Mouse (Mus musculus) stomach, embryonic 14.5 days (tissue): ENCODE data around the gene Olfr178. TPM values are rescaled to one million over a fixed set of nuclear protein-coding genes. Genes with fewer than 3 reads are reported as not detected.

Source experiments
- ATAC-seq: fragments of 200-750 bp; cut with Nextera tagmentation; 2 replicates; pipeline ENCODE4 v1.8.0; 2017; ENCODE audit warnings: low read depth, moderate TSS enrichment; ENCODE audit not compliant: insufficient number of reproducible peaks, insufficient read depth, low FRiP score
- H3K27ac ChIP-seq: fragments of 300-500 bp; sonication (generic); 2 replicates; pipeline ENCODE4 v1.5.1; 2014; ENCODE audit warnings: mild to moderate bottlenecking, low read length, moderate library complexity, mixed read lengths
- H3K27me3 ChIP-seq: fragments of 300-500 bp; sonication (generic); 2 replicates; pipeline ENCODE4 v1.6.1; 2014; ENCODE audit warnings: low read length, control low read depth, mixed read lengths; ENCODE audit not compliant: control insufficient read depth, insufficient read depth
- H3K36me3 ChIP-seq: fragments of 300-500 bp; sonication (generic); 2 replicates; pipeline ENCODE4 v1.6.1; 2014; ENCODE audit warnings: mild to moderate bottlenecking, control low read depth, low read length, moderate library complexity, mixed read lengths; ENCODE audit not compliant: control insufficient read depth, insufficient read depth
- H3K4me1 ChIP-seq: fragments of 300-500 bp; sonication (generic); 2 replicates; pipeline ENCODE4 v1.6.1; 2014; ENCODE audit warnings: low read length, control low read depth, mixed read lengths; ENCODE audit not compliant: control insufficient read depth, insufficient read depth
- H3K4me2 ChIP-seq: fragments of 300-500 bp; sonication (generic); replicated peaks from 2 replicates; pipeline ENCODE4 v1.6.1; 2014; ENCODE audit warnings: low read depth, low read length, control low read depth
- H3K4me3 ChIP-seq: fragments of 300-500 bp; sonication (generic); 2 replicates; pipeline ENCODE4 v1.5.1; 2014; ENCODE audit warnings: low read depth, low read length, control low read depth
- H3K9ac ChIP-seq: fragments of 300-500 bp; sonication (generic); replicated peaks from 2 replicates; pipeline ENCODE4 v1.6.1; 2014; ENCODE audit warnings: low read depth, mild to moderate bottlenecking, control low read depth, low read length, moderate library complexity, mixed read lengths
- H3K9me3 ChIP-seq: fragments of 300-500 bp; sonication (generic); 2 replicates; pipeline ENCODE4 v1.6.1; 2016; ENCODE audit warnings: low read depth, low read length, control low read depth; ENCODE audit not compliant: control insufficient read depth
- WGBS: fragments of 180-500 bp; shearing (Covaris S2); extraction: QIAGEN DNeasy Blood & Tissue Kit; methylation state at CpG from one replicate; pipeline ENCODE4 v1.1.7; 2014; 5-methylcytosine and 5-hydroxymethylcytosine counted together
- polyA plus RNA-seq: library from polyadenylated mRNA; unstranded; fragments of >200 nt; fragmentation: Nextera tagmentation; extraction: Ambion mirVana; gene quantifications from 2 replicates; pipeline ENCODE4 v1.2.1, GENCODE M21; 2014

The Olfr178 gene
- not detected in 2 replicates for polyA plus RNA-seq

GRCm38 (mm10) chr16:58891963-58892362 is at the start of gene Olfr178:
Gene Olfr178 (minus strand): TSS chr16:58892063.
- WGBS = 87% methylated on average over 3 of the region's 3 CpGs
- no peak within 1 kb of the TSS for H3K4me2 ChIP-seq
- ATAC-seq = no peak

GRCm38 (mm10) chr16:58929292-58929691 is 37.4 kb upstream of the Olfr178 start, which contains the start of gene Olfr180:
Gene Olfr180 (minus strand): TSS chr16:58929392.
- 79% methylated on average over 4 of the region's 4 CpGs for WGBS
- H3K27ac ChIP-seq = no peak within 1 kb of the TSS
- no peak for ATAC-seq
- H3K9me3 ChIP-seq = no peaks in the 10 kb centered on the region
- H3K4me1 ChIP-seq = no peaks in the 10 kb centered on the region
- H3K36me3 ChIP-seq = no peaks in the 10 kb centered on the region
- H3K9ac ChIP-seq = no peak within 1 kb of the TSS
- no peak within 1 kb of the TSS for H3K4me3 ChIP-seq
- no peak within 1 kb of the TSS for H3K4me2 ChIP-seq
- no peaks in the 10 kb centered on the region for H3K27me3 ChIP-seq

More at GRCm38 (mm10) chr16:58891963-58892362, at the start of gene Olfr178:
- no peaks in the 10 kb centered on the region for H3K4me1 ChIP-seq
- H3K9me3 ChIP-seq = no peaks in the 10 kb centered on the region
- no peaks in the 10 kb centered on the region for H3K27me3 ChIP-seq
- H3K4me3 ChIP-seq = no peak within 1 kb of the TSS
- H3K27ac ChIP-seq = no peak within 1 kb of the TSS
- no peaks in the 10 kb centered on the region for H3K36me3 ChIP-seq
- no peak within 1 kb of the TSS for H3K9ac ChIP-seq

- H3K9me3 ChIP-seq = no peaks in the 10 kb centered on the region
- no peaks in the 10 kb centered on the region for H3K36me3 ChIP-seq
- WGBS = 51% methylated on average over 1 of the region's 1 CpGs
- no peak within 1 kb of the TSS for H3K4me3 ChIP-seq
- H3K4me1 ChIP-seq = no peaks in the 10 kb centered on the region
- ATAC-seq = no peak
- no peak within 1 kb of the TSS for H3K27ac ChIP-seq
- no peaks in the 10 kb centered on the region for H3K27me3 ChIP-seq
- no peak within 1 kb of the TSS for H3K9ac ChIP-seq
- H3K4me2 ChIP-seq = no peak within 1 kb of the TSS
Measured at GRCm38 (mm10) chr16:58928655-58929054, 36.8 kb upstream of the Olfr178 start, which contains the start of gene Olfr181. Gene Olfr181 (minus strand): TSS chr16:58928755.

- Histone ChIP-seq H3K9ac (no peak overlapping the region), H3K27me3 (no peaks in the 10 kb centered on the region), H3K27ac (no peak overlapping the region), H3K36me3 (no peaks in the 10 kb centered on the region), H3K9me3 (no peaks in the 10 kb centered on the region), H3K4me1 (no peaks in the 10 kb centered on the region), H3K4me3 (no peak overlapping the region), H3K4me2 (no peak overlapping the region)
- 95% methylated on average over 2 of the region's 2 CpGs for WGBS
- no peak for ATAC-seq
Measured at GRCm38 (mm10) chr16:58884416-58884815, 7.4 kb downstream of the Olfr178 start.

GRCm38 (mm10) chr16:58874668-58875067 is 17.2 kb downstream of the Olfr178 start, which contains the start of gene Olfr177:
Gene Olfr177 (minus strand): TSS chr16:58874768.
- 27% methylated on average over 1 of the region's 1 CpGs for WGBS
- H3K4me2 ChIP-seq = no peak within 1 kb of the TSS
- no peaks in the 10 kb centered on the region for H3K4me1 ChIP-seq
- H3K9ac ChIP-seq = no peak within 1 kb of the TSS
- no peak within 1 kb of the TSS for H3K27ac ChIP-seq
- no peaks in the 10 kb centered on the region for H3K36me3 ChIP-seq
- no peak for ATAC-seq
- no peaks in the 10 kb centered on the region for H3K9me3 ChIP-seq
- H3K27me3 ChIP-seq = no peaks in the 10 kb centered on the region
- H3K4me3 ChIP-seq = no peak within 1 kb of the TSS

- H3K9ac ChIP-seq = no peak overlapping the region
- H3K36me3 ChIP-seq = no peaks in the 10 kb centered on the region
- 70% methylated on average over 1 of the region's 1 CpGs for WGBS
- no peak for ATAC-seq
- no peak overlapping the region for H3K4me2 ChIP-seq
- no peak overlapping the region for H3K4me3 ChIP-seq
- H3K27ac ChIP-seq = no peak overlapping the region
- no peaks in the 10 kb centered on the region for H3K4me1 ChIP-seq
- H3K9me3 ChIP-seq = no peaks in the 10 kb centered on the region
- H3K27me3 ChIP-seq = no peaks in the 10 kb centered on the region
Measured at GRCm38 (mm10) chr16:58861479-58861878, 30.4 kb downstream of the Olfr178 start.

GRCm38 (mm10) chr16:58860032-58860737 is 31.7 kb downstream of the Olfr178 start:
- 91% methylated on average over 2 of the region's 2 CpGs for WGBS
- Histone ChIP-seq H3K9me3 (no peaks in the 10 kb centered on the region), H3K4me3 (no peak overlapping the region), H3K4me2 (no peak overlapping the region), H3K27me3 (no peaks in the 10 kb centered on the region), H3K4me1 (no peaks in the 10 kb centered on the region), H3K36me3 (no peaks in the 10 kb centered on the region), H3K9ac (no peak overlapping the region), H3K27ac (no peak overlapping the region)
- ATAC-seq = no peak
